Mouse (Mus musculus) stomach, embryonic 14.5 days (tissue): ENCODE data around the gene Nupl1. TPM values are rescaled to one million over a fixed set of nuclear protein-coding genes. Genes with fewer than 3 reads are reported as not detected.

Experiments used
- microRNA counts: library from miRNA; unstranded; fragments of <30 nt; microRNA quantifications from one replicate; lab custom pipeline; 2016
- microRNA-seq: library from miRNA; unstranded; fragments of <30 nt; microRNA quantifications from one replicate; pipeline ENCODE4, GENCODE M21; 2016
- polyA plus RNA-seq: library from polyadenylated mRNA; unstranded; fragments of >200 nt; fragmentation: Nextera tagmentation; extraction: Ambion mirVana; gene quantifications from 2 replicates; pipeline ENCODE4 v1.2.1, GENCODE M21; 2014

Gene Nupl1
- polyA plus RNA-seq, 1 experiment from 2014 or later = not detected

MicroRNAs within 50 kb of the gene (microRNA counts, 519-probe panel; counts per million panel counts)
- not detected for microRNA mmu-miR-719 (lab: Ali Mortazavi, UCI)

Small RNA genes lying within 50 kb of the gene (microRNA-seq; reads per million reads assigned to microRNA genes)
- not detected for gene Mir719

Other genes with a start within 250 kb of the Nupl1 start
- 5.9 and 6.5 TPM in 2 replicates for gene Atp8a2, start 54.3 kb downstream of the Nupl1 start, polyA plus RNA-seq
- 62.7 and 66.2 TPM in 2 replicates for gene Gm49336, start 76 bp upstream of the Nupl1 start, polyA plus RNA-seq
- 35.6 and 36.0 TPM in 2 replicates for gene Mtmr6, start 13.8 kb upstream of the Nupl1 start, polyA plus RNA-seq
- 1.1 and 1.9 TPM in 2 replicates for gene Amer2, start 121.8 kb upstream of the Nupl1 start, polyA plus RNA-seq